Mouse (Mus musculus) cortical plate, adult 2 months (tissue): ENCODE data around the gene C1qtnf3.

ENCODE experiments used
- CTCF ChIP-seq: fragments of 200-500 bp; IDR thresholded peaks from 2 replicates; pipeline ENCODE4 v1.5.1; 2011; ENCODE audit warnings: mild to moderate bottlenecking, control low read depth, low read length; ENCODE audit not compliant: insufficient read depth; ENCODE audit errors: extremely low read depth
- POLR2A ChIP-seq: fragments of 200-500 bp; IDR thresholded peaks from 2 replicates; pipeline ENCODE4 v1.6.1; 2011; ENCODE audit warnings: mild to moderate bottlenecking, low read length, control low read depth; ENCODE audit not compliant: insufficient read depth; ENCODE audit errors: extremely low read depth

DNA sequence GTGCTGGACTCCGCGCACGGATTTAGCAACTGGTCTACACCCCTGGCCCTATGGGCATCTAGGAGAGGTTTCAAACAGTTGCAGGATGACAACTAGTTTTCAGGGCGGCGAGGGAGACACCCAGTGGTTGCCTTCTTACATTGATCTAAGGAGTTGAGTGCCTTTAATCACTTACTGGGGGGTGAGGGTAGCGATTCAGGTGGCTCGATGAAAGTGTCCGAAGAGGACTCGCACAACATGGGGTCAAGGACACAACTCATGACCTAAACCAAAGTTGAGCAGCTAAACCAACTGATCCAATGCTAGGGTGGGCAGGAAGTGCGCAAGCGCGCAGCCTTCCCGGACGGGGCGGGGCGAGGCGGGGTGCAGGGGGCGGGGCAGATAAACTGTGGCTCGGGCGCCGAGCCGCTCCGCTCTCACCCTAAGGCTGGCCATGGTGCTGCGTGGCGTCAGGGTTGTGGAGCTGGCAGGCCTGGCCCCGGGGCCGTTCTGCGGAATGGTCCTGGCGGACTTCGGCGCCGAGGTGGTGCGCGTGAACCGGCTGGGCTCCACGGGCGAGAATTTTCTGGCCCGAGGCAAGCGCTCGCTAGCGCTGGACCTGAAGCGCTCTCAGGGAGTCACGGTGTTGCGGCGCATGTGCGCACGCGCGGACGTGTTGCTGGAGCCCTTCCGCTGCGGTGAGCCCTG lies 29.4 kb downstream of the C1qtnf3 start, which contains the start of gene Amacr:
- TF ChIP-seq CTCF (peak; percentile 39; the same call in 1 of the 2 replicates), POLR2A (peak; percentile 85)
